Mouse (Mus musculus) ovary, postnatal 14 days (tissue): Measurements from ENCODE around the gene Nhlrc1.
A peak's percentile ranks its signal among the peaks of the same experiment; 100 is the strongest.

ENCODE experiments used
- DNase-seq: peaks from one replicate; pipeline ENCODE4 v3.0.0; 2022; ENCODE audit warnings: low spot score

The Nhlrc1 gene

DNA sequence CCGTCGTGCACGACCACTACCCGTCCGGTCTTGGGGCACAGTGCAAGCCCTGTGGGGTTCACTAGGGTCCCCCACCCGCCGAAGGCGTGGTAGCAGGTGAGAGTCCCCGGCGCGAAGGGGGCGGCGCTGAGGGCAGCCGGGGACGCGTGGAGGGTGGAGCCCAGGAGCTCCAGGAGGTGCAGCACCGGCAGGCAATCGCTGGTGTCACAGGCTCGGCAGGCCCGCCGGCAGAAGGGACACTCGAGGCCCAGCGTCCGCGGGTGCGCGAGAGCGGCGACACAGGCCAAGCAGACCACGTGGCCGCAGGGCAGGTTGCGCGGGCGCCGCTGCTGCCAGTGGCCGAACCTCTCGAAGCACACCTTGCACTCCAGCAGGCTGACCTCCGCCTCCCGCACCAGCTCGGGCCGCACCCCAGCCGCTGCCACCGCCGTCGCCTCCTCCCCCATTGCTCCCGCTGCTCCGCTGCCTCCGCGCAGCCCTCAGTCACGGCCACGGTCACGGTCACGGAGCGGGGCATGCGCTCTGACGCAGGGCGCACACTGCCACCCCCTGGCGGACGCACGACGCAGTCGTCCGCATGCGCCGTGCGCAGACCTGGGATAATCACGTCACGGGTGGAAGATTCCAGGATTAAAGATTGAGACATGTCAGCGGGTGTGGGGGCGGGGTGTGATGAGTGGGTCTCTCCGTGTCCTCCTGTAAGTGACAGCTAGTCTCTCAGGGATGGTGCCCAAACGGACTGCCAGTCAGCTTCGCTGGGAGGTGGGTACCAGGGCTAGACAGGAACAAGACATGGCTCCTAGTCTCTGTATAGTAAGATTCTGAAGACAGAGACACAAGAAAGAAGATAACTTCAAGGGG, at the start of gene Nhlrc1:
Nhlrc1 (minus strand) TSS at position 517 of the 861 bp plus-strand sequence.
- peak; percentile 64 for DNase-seq

GRCm38 (mm10) chr13:47063985-47064760, 49.5 kb upstream of the Nhlrc1 start:
- DNase-seq = no peak

- DNase-seq = no peak
These were observed 48.1 kb upstream of the Nhlrc1 start for GRCm38 (mm10) chr13:47062756-47063155.

DNA sequence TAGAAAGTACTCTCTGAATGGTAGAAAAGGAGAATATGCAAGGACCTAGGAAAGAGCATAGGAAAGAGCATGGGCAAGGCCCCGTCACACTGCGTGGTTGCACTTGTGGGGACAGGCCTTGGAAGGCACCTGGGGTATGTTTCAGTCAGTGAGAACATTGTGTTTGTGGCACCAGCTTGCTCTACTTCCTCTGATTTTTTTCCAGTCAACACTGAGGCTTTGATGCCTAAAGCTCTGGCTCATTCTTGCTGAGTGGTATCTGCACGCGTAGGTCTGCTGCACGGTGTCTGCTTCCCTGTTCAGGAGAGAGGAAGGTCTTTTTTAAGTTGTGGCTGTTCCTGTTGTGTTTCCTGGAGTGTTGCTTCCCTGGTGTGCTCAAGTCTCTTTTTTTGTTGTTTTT, 42.1 kb upstream of the Nhlrc1 start:
- no peak for DNase-seq

DNA sequence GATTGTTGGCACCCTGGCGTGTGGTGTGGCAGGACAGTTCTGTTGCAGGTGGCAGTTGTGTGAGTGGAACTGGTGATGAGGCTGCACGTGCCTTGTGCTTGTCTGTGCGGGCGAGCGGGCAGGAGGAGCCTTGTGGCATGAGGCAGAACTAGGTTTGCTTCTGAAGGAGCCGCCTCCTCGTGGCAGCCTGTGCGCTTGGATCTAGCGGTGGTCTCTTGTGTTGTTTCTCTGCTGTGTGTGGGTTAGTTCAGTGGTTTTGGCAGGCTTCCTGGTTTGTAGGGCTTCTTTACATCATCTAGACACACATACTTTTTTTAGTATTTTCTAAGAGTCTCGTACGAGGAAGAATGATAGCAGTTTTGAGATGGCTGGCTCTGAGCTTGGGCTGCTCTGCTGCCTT, 41.5 kb upstream of the Nhlrc1 start:
- DNase-seq = no peak

GRCm38 (mm10) chr13:47053971-47054370, 39.3 kb upstream of the Nhlrc1 start:
- DNase-seq = no peak

GRCm38 (mm10) chr13:47050009-47050408, 35.4 kb upstream of the Nhlrc1 start:
- no peak for DNase-seq

GRCm38 (mm10) chr13:47047996-47048395, 33.3 kb upstream of the Nhlrc1 start:
- no peak for DNase-seq

DNA sequence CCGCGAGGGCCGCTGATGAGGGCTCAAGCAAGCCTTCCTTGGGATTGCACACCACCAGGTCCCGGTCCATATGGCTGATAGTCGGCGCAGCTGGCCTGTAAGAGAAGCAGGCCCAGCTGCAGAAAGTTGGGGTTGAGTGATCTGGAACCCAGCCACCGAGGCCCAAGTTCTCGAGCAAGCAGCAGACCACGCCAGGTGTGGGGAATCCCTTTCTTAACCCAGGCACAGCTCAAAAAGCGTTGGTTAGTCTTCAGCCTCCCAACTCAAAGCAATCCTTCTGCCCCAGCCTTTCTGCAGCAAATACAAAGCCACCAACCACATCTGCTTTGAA, 29.9 kb upstream of the Nhlrc1 start, which contains the start of gene Tpmt:
Tpmt (minus strand) TSS at position 121 of the 331 bp plus-strand sequence.
- DNase-seq = no peak

DNA sequence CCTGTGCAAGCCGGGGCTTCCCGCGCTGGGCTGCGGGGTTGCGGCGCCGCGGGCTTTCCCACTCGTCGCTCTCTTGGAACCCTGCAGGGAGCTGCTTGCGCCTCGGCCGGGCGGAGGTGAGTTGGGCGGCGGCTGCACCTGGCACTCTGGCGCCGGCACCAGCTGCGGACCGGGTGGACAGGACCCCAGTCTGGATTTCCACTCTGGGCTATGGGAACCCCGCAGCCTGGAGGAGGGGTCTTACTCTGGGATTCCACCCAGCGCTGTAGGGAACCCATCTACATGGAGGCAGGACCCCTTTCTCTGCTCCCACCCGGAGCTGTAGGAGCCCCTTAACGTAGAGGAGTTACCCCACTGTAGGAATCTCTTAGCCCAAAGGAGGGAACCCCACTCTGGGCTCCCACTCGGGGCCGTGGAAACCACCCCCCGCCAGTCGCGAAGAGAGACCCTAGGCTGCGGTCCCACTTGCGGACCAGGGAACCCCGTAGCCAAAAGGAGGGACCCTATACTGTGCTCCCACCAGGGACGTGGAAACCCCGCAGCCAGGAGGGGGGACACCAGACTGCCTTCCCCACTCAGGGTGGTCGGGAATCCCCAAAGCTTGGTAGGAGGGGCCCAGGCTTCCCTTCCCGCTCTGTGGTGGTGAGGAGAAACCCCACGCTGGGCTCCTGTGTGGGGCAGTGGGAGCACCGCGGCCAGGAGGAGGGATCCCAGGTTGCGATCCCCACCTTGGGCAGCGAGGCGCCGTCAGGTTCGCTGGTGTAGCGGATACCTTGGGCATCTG, 29.4 kb upstream of the Nhlrc1 start:
- peak; percentile 13 for DNase-seq

- DNase-seq = peak; percentile 100
These were observed 28.5 kb upstream of the Nhlrc1 start, which contains the start of gene Kdm1b for GRCm38 (mm10) chr13:47043030-47043680. TSS of gene Kdm1b (plus strand) at chr13:47043499.

DNA sequence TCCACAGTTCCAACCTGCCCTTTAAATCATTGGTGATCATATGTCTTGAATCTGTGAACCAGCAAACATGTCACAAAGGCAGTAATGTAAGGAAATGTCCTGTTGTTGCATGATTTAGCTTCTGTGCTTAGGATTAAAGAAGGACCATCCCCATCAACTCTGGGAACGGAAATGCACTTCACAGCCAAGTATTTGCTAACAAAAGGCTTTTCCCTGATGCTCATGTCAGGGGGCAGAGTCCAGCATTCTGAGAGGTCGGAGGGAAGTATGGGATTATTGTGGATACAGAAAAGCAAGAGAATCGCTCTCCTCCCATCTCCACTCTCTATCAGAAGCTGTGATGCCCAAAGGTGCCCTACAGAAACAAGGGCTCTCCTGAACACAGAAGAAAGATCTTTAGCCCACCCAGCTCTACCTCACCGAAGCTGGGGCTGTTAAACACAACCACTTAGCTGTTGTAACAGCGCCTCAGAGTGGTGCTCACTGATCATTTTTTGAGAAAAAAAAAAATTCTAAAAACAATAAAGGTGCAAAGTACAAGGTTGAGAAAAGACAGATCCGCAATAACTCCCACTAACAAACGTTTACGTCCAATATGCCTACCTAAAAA, 27.5 kb upstream of the Nhlrc1 start:
- no peak for DNase-seq

GRCm38 (mm10) chr13:47040061-47040460, 25.4 kb upstream of the Nhlrc1 start:
- no peak for DNase-seq

DNA sequence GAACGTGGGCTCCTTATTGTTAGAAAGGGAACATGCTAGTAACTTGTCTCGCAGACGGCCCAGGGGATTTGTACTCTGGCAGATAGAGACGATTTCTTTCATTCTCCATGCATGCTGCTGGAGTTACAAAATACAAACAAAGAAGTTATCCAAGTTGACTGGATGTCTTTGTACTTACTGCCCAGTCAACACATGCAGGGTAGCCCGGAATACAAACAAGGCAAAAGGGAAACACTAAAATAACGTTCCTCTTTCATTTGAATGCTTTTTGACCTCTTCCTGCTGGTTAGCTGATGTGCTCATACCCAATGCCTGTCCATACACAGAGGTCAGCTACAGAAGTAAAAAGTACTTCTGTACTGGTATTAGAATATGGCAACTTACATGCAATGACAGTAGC, 23.3 kb upstream of the Nhlrc1 start:
- DNase-seq = no peak

- DNase-seq = no peak
These were observed 19.0 kb upstream of the Nhlrc1 start for GRCm38 (mm10) chr13:47033602-47034001.

- no peak for DNase-seq
These were observed 15.9 kb upstream of the Nhlrc1 start for GRCm38 (mm10) chr13:47030376-47031107.

- DNase-seq = no peak
These were observed 6.1 kb upstream of the Nhlrc1 start for GRCm38 (mm10) chr13:47020798-47021197.

DNA sequence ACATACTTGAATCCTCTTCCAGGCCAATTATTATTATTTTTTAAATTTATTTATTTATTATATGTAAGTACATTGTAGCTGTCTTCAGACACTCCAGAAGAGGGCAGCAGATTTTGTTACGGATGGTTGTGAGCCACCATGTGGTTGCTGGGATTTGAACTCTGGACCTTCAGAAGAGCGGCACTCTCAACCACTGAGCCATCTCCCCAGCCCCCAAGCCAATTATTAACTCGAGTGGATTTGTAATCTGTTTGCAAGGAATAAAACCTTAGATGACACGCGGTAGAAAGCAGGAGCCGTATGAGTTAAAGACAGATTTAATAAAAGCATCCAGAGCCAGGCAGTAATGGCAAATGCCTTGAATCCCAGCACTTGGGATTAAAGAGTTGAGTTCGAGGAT, 5.1 kb upstream of the Nhlrc1 start:
- DNase-seq = no peak

GRCm38 (mm10) chr13:47017259-47017658, 2.6 kb upstream of the Nhlrc1 start:
- peak; percentile 47 for DNase-seq

GRCm38 (mm10) chr13:47015195-47015501, 498 bp upstream of the Nhlrc1 start:
- DNase-seq = no peak

DNA sequence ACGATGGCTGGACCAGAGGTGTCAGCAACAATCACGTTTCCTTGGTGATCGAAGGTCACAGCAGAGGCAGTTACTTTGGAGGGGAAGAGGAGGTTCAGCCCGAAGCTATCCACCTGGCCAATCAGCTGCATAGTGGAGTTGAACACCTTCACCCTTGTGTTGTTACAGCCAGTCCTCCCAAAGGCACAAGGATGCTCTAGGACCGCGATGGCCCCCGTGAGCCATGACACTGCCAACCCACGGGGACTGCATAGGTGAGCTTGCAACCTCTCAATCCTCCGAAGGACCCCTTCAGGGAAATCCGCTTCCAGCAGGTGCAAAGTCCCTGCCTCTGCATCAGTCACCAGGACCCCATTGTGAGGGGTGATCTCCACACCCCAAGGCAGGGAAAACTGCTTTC, 910 bp downstream of the Nhlrc1 start:
- no peak for DNase-seq
